Mouse (Mus musculus): ENCODE measurements around the gene Abhd17c. TPM values are rescaled to one million over a fixed set of nuclear protein-coding genes. Genes with fewer than 3 reads are reported as not detected.

Abhd17c gene
- polyA plus RNA-seq, 1 experiment from 2014 or later: 49.3 TPM

DNA sequence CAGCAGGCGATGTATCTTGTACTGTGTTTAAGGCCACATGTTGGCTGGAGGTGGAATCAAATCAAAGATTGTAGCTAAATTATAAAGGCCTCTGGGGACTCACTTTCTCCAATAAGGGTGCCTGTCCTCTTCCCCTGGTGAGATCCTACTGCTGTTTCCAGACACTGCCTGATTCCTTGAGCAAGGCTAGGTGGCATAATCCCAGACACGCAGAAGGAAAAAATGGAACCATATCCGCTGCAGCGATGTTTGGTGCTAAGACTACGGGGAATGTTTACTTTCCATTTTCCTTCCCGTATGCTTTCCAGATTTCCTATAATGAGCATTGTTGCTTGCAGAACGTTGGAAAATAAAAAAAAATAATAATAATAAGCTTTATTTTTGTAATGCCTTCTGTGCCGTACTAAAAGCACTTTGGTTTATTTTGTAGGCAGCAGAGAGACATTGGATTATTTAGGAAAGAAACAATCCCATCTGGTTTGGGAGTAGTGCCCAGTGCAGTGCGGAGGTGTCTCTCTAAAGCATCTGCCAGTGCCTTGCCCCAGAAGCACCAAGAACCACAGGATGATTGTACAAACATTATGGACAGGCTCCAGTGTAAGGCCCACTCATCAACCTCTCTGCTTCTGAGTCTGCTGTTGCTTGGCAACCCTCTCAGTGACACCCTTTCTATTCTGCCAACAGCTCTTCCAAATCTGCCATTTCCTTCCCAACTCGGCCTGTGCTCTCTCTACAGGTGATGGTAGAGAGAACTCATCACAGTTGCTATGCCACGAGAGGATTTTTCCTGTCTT, 23.2 kb upstream of the Abhd17c start:
- WGBS: 86% methylated on average over 11 of the region's 11 CpGs

DNA sequence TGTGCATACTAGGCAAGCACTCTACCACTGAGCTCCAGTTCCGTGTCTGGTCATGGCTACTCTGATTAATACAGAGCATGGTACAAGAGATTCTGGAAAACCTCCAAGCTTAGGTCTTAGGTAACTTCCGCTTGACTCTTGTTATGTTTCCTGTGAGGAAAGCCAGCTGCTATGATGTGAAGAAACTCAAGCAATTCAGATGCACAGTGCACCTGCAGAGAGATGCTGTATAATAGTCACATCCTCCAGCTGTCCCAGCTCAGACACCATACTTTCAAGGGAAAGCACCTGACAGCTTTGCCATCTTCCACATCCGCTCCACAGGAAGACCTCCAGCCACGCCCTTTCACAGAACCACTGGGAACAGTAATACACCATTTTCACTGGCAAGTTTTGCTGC, 21.7 kb upstream of the Abhd17c start:
- Histone ChIP-seq H3K9me3 (ENCODE audit: control insufficient read depth, low read length) (no peaks in the 10 kb centered on the region), H3K4me2 (replicated peaks; ENCODE audit: low read depth, low read length) (no peak overlapping the region), H3K9ac (ENCODE audit: low read depth, low read length) (no peak overlapping the region), H3K36me3 (ENCODE audit: control insufficient read depth, insufficient read depth, low read length) (no peaks in the 10 kb centered on the region), H3K27ac (ENCODE audit: low read depth, low read length) (no peak overlapping the region), H3K27me3 (ENCODE audit: control insufficient read depth, insufficient read depth, low read length) (no peaks in the 10 kb centered on the region), H3K4me1 (ENCODE audit: control insufficient read depth, insufficient read depth, low read length) (no peaks in the 10 kb centered on the region), H3K4me3 (ENCODE audit: low read length) (no peak overlapping the region)
- ATAC-seq (ENCODE audit: low FRiP score, low TSS enrichment): no peak
- WGBS: 79% methylated on average over 4 of the region's 4 CpGs

More for the DNA sequence above, 23.2 kb upstream of the Abhd17c start:
- ATAC-seq (ENCODE audit: low FRiP score, low TSS enrichment): no peak
- Histone ChIP-seq H3K9ac (ENCODE audit: low read depth, low read length) (no peak overlapping the region), H3K27me3 (ENCODE audit: control insufficient read depth, insufficient read depth, low read length) (no peaks in the 10 kb centered on the region), H3K4me3 (ENCODE audit: low read length) (no peak overlapping the region), H3K27ac (ENCODE audit: low read depth, low read length) (no peak overlapping the region), H3K4me1 (ENCODE audit: control insufficient read depth, insufficient read depth, low read length) (no peaks in the 10 kb centered on the region), H3K9me3 (ENCODE audit: control insufficient read depth, low read length) (no peaks in the 10 kb centered on the region), H3K36me3 (ENCODE audit: control insufficient read depth, insufficient read depth, low read length) (no peaks in the 10 kb centered on the region), H3K4me2 (replicated peaks; ENCODE audit: low read depth, low read length) (no peak overlapping the region)

DNA sequence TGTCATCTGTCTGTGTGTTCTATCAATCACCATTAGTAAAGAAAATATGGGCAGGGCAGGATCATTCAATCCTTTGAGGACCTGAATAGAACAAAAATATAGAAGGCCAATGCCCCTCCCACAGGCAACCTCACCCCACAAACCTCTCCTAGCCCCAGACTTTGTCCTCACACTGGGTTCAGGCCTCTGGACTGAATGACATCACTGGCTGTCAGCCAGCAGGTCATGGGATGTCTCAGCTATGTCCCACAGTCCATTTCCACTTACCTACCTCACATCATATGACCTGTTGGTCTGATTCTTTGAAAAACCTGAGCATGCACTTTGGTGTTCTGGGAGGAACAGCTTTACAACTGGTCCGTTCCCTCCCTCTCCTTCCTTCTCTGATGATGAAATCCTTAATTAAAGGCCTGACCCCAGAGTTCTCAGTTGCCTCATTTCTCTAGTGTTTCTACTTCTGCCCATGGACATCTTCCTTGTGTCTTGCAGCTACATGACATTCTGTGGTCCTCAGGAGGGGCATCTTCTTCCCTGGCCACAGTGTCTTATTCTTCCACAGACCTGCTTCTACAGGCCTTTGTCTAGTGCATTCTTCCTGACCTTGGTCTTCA, 19.6 kb upstream of the Abhd17c start:
- Histone ChIP-seq H3K27ac (ENCODE audit: low read depth, low read length) (no peak overlapping the region), H3K9me3 (ENCODE audit: control insufficient read depth, low read length) (no peaks in the 10 kb centered on the region), H3K4me2 (replicated peaks; ENCODE audit: low read depth, low read length) (no peak overlapping the region), H3K4me3 (ENCODE audit: low read length) (no peak overlapping the region), H3K9ac (ENCODE audit: low read depth, low read length) (no peak overlapping the region), H3K4me1 (ENCODE audit: control insufficient read depth, insufficient read depth, low read length) (no peaks in the 10 kb centered on the region), H3K36me3 (ENCODE audit: control insufficient read depth, insufficient read depth, low read length) (no peaks in the 10 kb centered on the region), H3K27me3 (ENCODE audit: control insufficient read depth, insufficient read depth, low read length) (no peaks in the 10 kb centered on the region)
- ATAC-seq (ENCODE audit: low FRiP score, low TSS enrichment): no peak
- WGBS: 73% methylated on average over 1 of the region's 1 CpGs

DNA sequence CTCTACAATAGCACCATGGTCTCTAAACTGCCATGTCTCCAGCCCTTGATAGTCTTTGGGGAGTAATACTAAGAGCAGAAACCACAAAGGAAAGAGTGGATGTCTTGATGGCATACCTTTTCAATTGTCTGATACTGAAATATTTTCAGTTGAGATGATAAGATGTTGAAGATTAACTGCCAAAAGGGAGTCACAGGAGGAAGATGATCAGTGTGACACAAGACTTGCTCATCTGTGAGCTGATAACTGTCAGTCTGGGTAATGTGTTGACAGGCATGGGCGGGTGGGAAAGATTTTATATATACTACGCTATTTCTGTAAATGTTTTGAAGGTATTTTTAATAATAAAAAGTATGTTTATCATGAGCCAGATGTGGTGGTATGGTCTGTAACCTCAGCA, 16.7 kb upstream of the Abhd17c start:
- Histone ChIP-seq H3K27me3 (ENCODE audit: control insufficient read depth, insufficient read depth, low read length) (no peaks in the 10 kb centered on the region), H3K4me3 (ENCODE audit: low read length) (no peak overlapping the region), H3K4me2 (replicated peaks; ENCODE audit: low read depth, low read length) (no peak overlapping the region), H3K9ac (ENCODE audit: low read depth, low read length) (no peak overlapping the region), H3K4me1 (ENCODE audit: control insufficient read depth, insufficient read depth, low read length) (no peaks in the 10 kb centered on the region), H3K36me3 (ENCODE audit: control insufficient read depth, insufficient read depth, low read length) (no peaks in the 10 kb centered on the region), H3K9me3 (ENCODE audit: control insufficient read depth, low read length) (no peaks in the 10 kb centered on the region), H3K27ac (ENCODE audit: low read depth, low read length) (no peak overlapping the region)
- WGBS: 90% methylated on average over 2 of the region's 2 CpGs
- ATAC-seq (ENCODE audit: low FRiP score, low TSS enrichment): no peak

GRCm38 (mm10) chr7:84166721-84167419, 15.2 kb upstream of the Abhd17c start:
- Histone ChIP-seq H3K4me1 (ENCODE audit: control insufficient read depth, insufficient read depth, low read length) (no peaks in the 10 kb centered on the region), H3K4me2 (replicated peaks; ENCODE audit: low read depth, low read length) (no peak overlapping the region), H3K27ac (ENCODE audit: low read depth, low read length) (no peak overlapping the region), H3K9me3 (ENCODE audit: control insufficient read depth, low read length) (no peaks in the 10 kb centered on the region), H3K4me3 (ENCODE audit: low read length) (no peak overlapping the region), H3K9ac (ENCODE audit: low read depth, low read length) (no peak overlapping the region), H3K36me3 (ENCODE audit: control insufficient read depth, insufficient read depth, low read length) (no peaks in the 10 kb centered on the region), H3K27me3 (ENCODE audit: control insufficient read depth, insufficient read depth, low read length) (no peaks in the 10 kb centered on the region)
- no peak for ATAC-seq (ENCODE audit: low FRiP score, low TSS enrichment)
- WGBS: 78% methylated on average over 4 of the region's 4 CpGs

GRCm38 (mm10) chr7:84166007-84166406, 14.3 kb upstream of the Abhd17c start:
- Histone ChIP-seq H3K4me1 (ENCODE audit: control insufficient read depth, insufficient read depth, low read length) (no peaks in the 10 kb centered on the region), H3K4me2 (replicated peaks; ENCODE audit: low read depth, low read length) (no peak overlapping the region), H3K9ac (ENCODE audit: low read depth, low read length) (no peak overlapping the region), H3K9me3 (ENCODE audit: control insufficient read depth, low read length) (no peaks in the 10 kb centered on the region), H3K4me3 (ENCODE audit: low read length) (no peak overlapping the region), H3K36me3 (ENCODE audit: control insufficient read depth, insufficient read depth, low read length) (no peaks in the 10 kb centered on the region), H3K27ac (ENCODE audit: low read depth, low read length) (no peak overlapping the region), H3K27me3 (ENCODE audit: control insufficient read depth, insufficient read depth, low read length) (no peaks in the 10 kb centered on the region)
- 75% methylated on average over 1 of the region's 1 CpGs for WGBS
- no peak for ATAC-seq (ENCODE audit: low FRiP score, low TSS enrichment)

- Histone ChIP-seq H3K27me3 (ENCODE audit: control insufficient read depth, insufficient read depth, low read length) (no peaks in the 10 kb centered on the region), H3K4me1 (ENCODE audit: control insufficient read depth, insufficient read depth, low read length) (no peaks in the 10 kb centered on the region), H3K4me3 (ENCODE audit: low read length) (no peak overlapping the region), H3K27ac (ENCODE audit: low read depth, low read length) (no peak overlapping the region), H3K36me3 (ENCODE audit: control insufficient read depth, insufficient read depth, low read length) (no peaks in the 10 kb centered on the region), H3K9me3 (ENCODE audit: control insufficient read depth, low read length) (no peaks in the 10 kb centered on the region), H3K4me2 (replicated peaks; ENCODE audit: low read depth, low read length) (no peak overlapping the region), H3K9ac (ENCODE audit: low read depth, low read length) (no peak overlapping the region)
- no peak for ATAC-seq (ENCODE audit: low FRiP score, low TSS enrichment)
- WGBS: 68% methylated on average over 3 of the region's 3 CpGs
Observed at GRCm38 (mm10) chr7:84165288-84165687, 13.6 kb upstream of the Abhd17c start.

- no peak overlapping the region for H3K4me3 ChIP-seq (ENCODE audit: low read length)
- no peak for ATAC-seq (ENCODE audit: low FRiP score, low TSS enrichment)
- H3K9me3 ChIP-seq (ENCODE audit: control insufficient read depth, low read length): no peaks in the 10 kb centered on the region
- H3K4me2 ChIP-seq (replicated peaks; ENCODE audit: low read depth, low read length): no peak overlapping the region
- H3K27ac ChIP-seq (ENCODE audit: low read depth, low read length): no peak overlapping the region
- H3K9ac ChIP-seq (ENCODE audit: low read depth, low read length): no peak overlapping the region
- WGBS: 88% methylated on average over 4 of the region's 4 CpGs
- H3K36me3 ChIP-seq (ENCODE audit: control insufficient read depth, insufficient read depth, low read length): no peaks in the 10 kb centered on the region
- H3K4me1 ChIP-seq (ENCODE audit: control insufficient read depth, insufficient read depth, low read length): no peaks in the 10 kb centered on the region
- no peaks in the 10 kb centered on the region for H3K27me3 ChIP-seq (ENCODE audit: control insufficient read depth, insufficient read depth, low read length)
Observed at GRCm38 (mm10) chr7:84164880-84165279, 13.2 kb upstream of the Abhd17c start.

DNA sequence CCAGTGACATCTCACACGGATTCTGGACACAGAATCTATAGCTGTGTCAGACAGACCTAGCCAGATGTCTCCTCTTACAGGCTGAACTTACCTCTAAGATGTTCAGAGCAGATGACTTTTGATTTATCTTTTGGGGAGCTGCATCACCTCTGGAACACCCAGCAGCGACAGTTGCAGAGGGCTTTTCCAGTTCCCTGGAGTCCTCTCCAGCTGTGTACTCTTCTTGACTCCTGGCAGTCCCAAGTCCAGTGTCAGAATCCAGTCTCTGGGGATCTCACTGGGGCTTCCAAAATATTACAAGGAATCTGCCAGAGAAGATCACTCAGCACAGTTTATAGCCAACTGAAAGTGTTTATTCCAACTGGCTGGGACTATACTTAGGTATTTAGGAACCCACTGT, 12.7 kb upstream of the Abhd17c start:
- Histone ChIP-seq H3K4me3 (ENCODE audit: low read length) (no peak overlapping the region), H3K27me3 (ENCODE audit: control insufficient read depth, insufficient read depth, low read length) (no peaks in the 10 kb centered on the region), H3K9me3 (ENCODE audit: control insufficient read depth, low read length) (no peaks in the 10 kb centered on the region), H3K4me1 (ENCODE audit: control insufficient read depth, insufficient read depth, low read length) (no peaks in the 10 kb centered on the region), H3K27ac (ENCODE audit: low read depth, low read length) (no peak overlapping the region), H3K9ac (ENCODE audit: low read depth, low read length) (no peak overlapping the region), H3K36me3 (ENCODE audit: control insufficient read depth, insufficient read depth, low read length) (no peaks in the 10 kb centered on the region), H3K4me2 (replicated peaks; ENCODE audit: low read depth, low read length) (no peak overlapping the region)
- no peak for ATAC-seq (ENCODE audit: low FRiP score, low TSS enrichment)
- 55% methylated on average over 2 of the region's 2 CpGs for WGBS
